Mouse (Mus musculus) testis, adult 2 months (tissue): Measurements from ENCODE around the gene Ptpn14.

Source experiments
- CTCF ChIP-seq: fragments of 200-500 bp; IDR thresholded peaks from 2 replicates; pipeline ENCODE4 v1.5.1; 2012; ENCODE audit warnings: low read depth, mild to moderate bottlenecking, inconsistent platforms, low read length, moderate library complexity; ENCODE audit not compliant: control insufficient read depth, insufficient read depth, insufficient replicate concordance
- POLR2A ChIP-seq: fragments of 200-500 bp; IDR thresholded peaks from 2 replicates; pipeline ENCODE4 v1.6.1; 2012; ENCODE audit warnings: low read depth, mild to moderate bottlenecking, inconsistent platforms, low read length, moderate library complexity; ENCODE audit not compliant: control insufficient read depth

- TF ChIP-seq CTCF (peak; percentile 9; the same call in 1 of the 2 replicates), POLR2A (no peak)
These were observed 140.0 kb downstream of the Ptpn14 start for GRCm38 (mm10) chr1:189868036-189868435.
